Mouse (Mus musculus) heart, adult 2 months (tissue): ENCODE measurements around the gene 2410137M14Rik.

Experiments
- CTCF ChIP-seq: fragments of 200-600 bp; IDR thresholded peaks from 2 replicates; pipeline ENCODE4 v1.8.1; 2022; ENCODE audit warnings: antibody characterized with exemption, mild to moderate bottlenecking, moderate library complexity
- POLR2A ChIP-seq: fragments of 200-500 bp; IDR thresholded peaks from 2 replicates; pipeline ENCODE4 v1.6.1; 2011; ENCODE audit warnings: mild to moderate bottlenecking, low read depth, low read length, control low read depth; ENCODE audit not compliant: insufficient read depth

GRCm38 (mm10) chr17:36930233-36930632 is 50.8 kb downstream of the 2410137M14Rik start:
- TF ChIP-seq CTCF (no peak), POLR2A (no peak)
